Mouse (Mus musculus): Measurements from ENCODE around the gene Mtss1l. TPM values are rescaled to one million over a fixed set of nuclear protein-coding genes. Genes with fewer than 3 reads are reported as not detected.

Gene Mtss1l
- polyA plus RNA-seq (2012), result 5.6 and 11.5 TPM in 2 replicates

GRCm38 (mm10) chr8:110720685-110721598 lies at the start of gene Mtss1l:
Gene Mtss1l, plus strand, starts transcription at chr8:110721476.

Other genes with a start within 250 kb of the Mtss1l start
- gene Vac14, start 102.9 kb upstream of the Mtss1l start, polyA plus RNA-seq (2012), result 75.4 and 75.6 TPM in 2 replicates
- not detected in 2 replicates for gene Il34, start 84.4 kb downstream of the Mtss1l start, polyA plus RNA-seq (2012)
- gene Cog4, start 125.1 kb downstream of the Mtss1l start, polyA plus RNA-seq (2012), result 12.8 and 18.4 TPM in 2 replicates
- 9.8 and 10.7 TPM in 2 replicates for gene Sf3b3, start 125.3 kb downstream of the Mtss1l start, polyA plus RNA-seq (2012)
- gene Fuk, start 181.0 kb downstream of the Mtss1l start, polyA plus RNA-seq (2012), result 6.7 and 7.1 TPM in 2 replicates
- 14.0 and 17.7 TPM in 2 replicates for gene St3gal2, start 198.4 kb downstream of the Mtss1l start, polyA plus RNA-seq (2012)